9 mouse cellular contexts compared by ENCODE assay signal in genomic region chr10:127694636-127695035, GRCm38 (mm10). TPM values are rescaled to one million over a fixed set of nuclear protein-coding genes. Genes with fewer than 3 reads are reported as not detected.
DNase-seq lines count a peak whose midpoint lies in the region; ATAC-seq and TF ChIP-seq lines count a peak whose summit lies in the region.
"Had no signal": no experiment of that assay in that cellular context is flagged by ENCODE, and none has a peak within 500 bp of the region (broad histone marks: within the 10 kb centered on the region; RNA-seq: fewer than 3 reads in every experiment).

No protein-coding gene starts in this region.

- H3K79me2 ChIP-seq in liver, adult 2 months (ENCODE audit: control insufficient read depth, insufficient read depth, low read length) = no peaks in the 10 kb centered on the region

- H3K4me3 ChIP-seq in cerebellum, adult 2 months (replicated peaks; ENCODE audit: insufficient read depth, low read depth, low read length) = no peak overlapping the region
- no peak overlapping the region for H3K4me3 ChIP-seq in liver, adult 2 months (ENCODE audit: insufficient read depth, low read depth, low read length)
- no peak overlapping the region for H3K4me3 ChIP-seq in liver, embryonic 11.5 days (ENCODE audit: low read depth, low read length)
- H3K4me3 ChIP-seq: liver, embryonic 15.5 days had no signal

- 50% methylated on average over 2 of the region's 2 CpGs for WGBS in cerebellum, adult 2 months
- whole genome bisulfite sequencing in liver, adult 2 months = 41% methylated on average over 2 of the region's 2 CpGs
- WGBS in liver, embryonic 11.5 days = 49% methylated on average over 2 of the region's 2 CpGs

- no peaks in the 10 kb centered on the region for H3K4me1 ChIP-seq in cerebellum, adult 2 months (ENCODE audit: control insufficient read depth, insufficient read depth, low read length)
- H3K4me1 ChIP-seq in liver, adult 2 months (ENCODE audit: control insufficient read depth, insufficient read depth, low read length) = no peaks in the 10 kb centered on the region
- H3K4me1 ChIP-seq in liver, embryonic 11.5 days (replicated peaks; ENCODE audit: control insufficient read depth, insufficient read depth, low read length) = no peaks in the 10 kb centered on the region

- peaks cover 1% of the 10 kb centered on the region; the same call in 1 of the 2 replicates for H3K36me3 ChIP-seq in liver, adult 2 months (ENCODE audit: control insufficient read depth, insufficient read depth, low read length)
- peaks cover 10% of the 10 kb centered on the region for H3K36me3 ChIP-seq in liver, embryonic 11.5 days (ENCODE audit: control insufficient read depth, insufficient read depth, low read length)

- H3K27ac ChIP-seq in cerebellum, adult 2 months (ENCODE audit: insufficient read depth, low read length) = no peak overlapping the region
- H3K27ac ChIP-seq in liver, adult 2 months (replicated peaks; ENCODE audit: insufficient read depth, low read depth, low read length) = no peak overlapping the region
- H3K27ac ChIP-seq in liver, embryonic 11.5 days (ENCODE audit: low read depth, low read length) = no peak overlapping the region
- H3K27ac ChIP-seq: liver, embryonic 15.5 days had no signal

- no peaks in the 10 kb centered on the region for H3K9me3 ChIP-seq in liver, embryonic 11.5 days (ENCODE audit: control insufficient read depth, low read length)
- H3K9me3 ChIP-seq: liver, embryonic 15.5 days had no signal

- H3K4me2 ChIP-seq in liver, embryonic 11.5 days = no peak overlapping the region
- H3K4me2 ChIP-seq: liver, embryonic 15.5 days had no signal

- no peak for TF ChIP-seq POLR2A in cerebellum, adult 2 months (IDR thresholded peaks at IDR 0.05; ENCODE audit: borderline replicate concordance, insufficient read depth, low read length)
- no peak for TF ChIP-seq POLR2A in liver, adult 2 months (IDR thresholded peaks at IDR 0.05; ENCODE audit: extremely low read depth, insufficient read depth, low read length)

- no peak for ATAC-seq in liver, embryonic 11.5 days (replicated peaks; ENCODE audit: low FRiP score)

- no peak for DNase-seq in cerebellum, adult 2 months
- no peak for DNase-seq in cerebellum, postnatal 4 days (ENCODE audit: low spot score in 2 of 2)
- peak; percentile 39 for DNase-seq in liver, adult 2 months (ENCODE audit: extremely low read depth, low read depth, low spot score)
- no peak for DNase-seq in liver, embryonic 11.5 days (ENCODE audit: low spot score)
- DNase-seq in cerebellum, postnatal 14 days = peak; percentile 36 to 44
- DNase-seq in lung, postnatal 10 days = peak; percentile 31
- DNase-seq in spleen, adult 18-20 months = no peak
- DNase-seq in T-cell, adult 2 months (ENCODE audit: low spot score) = no peak

- H3K27me3 ChIP-seq in cerebellum, adult 2 months (ENCODE audit: control insufficient read depth, insufficient read depth, low read length) = no peaks in the 10 kb centered on the region
- no peaks in the 10 kb centered on the region for H3K27me3 ChIP-seq in liver, adult 2 months (ENCODE audit: control insufficient read depth, insufficient read depth, low read length)
- H3K27me3 ChIP-seq in liver, embryonic 11.5 days (replicated peaks; ENCODE audit: control insufficient read depth, insufficient read depth, low read length) = no peaks in the 10 kb centered on the region
- H3K27me3 ChIP-seq: liver, embryonic 15.5 days had no signal

- no peak overlapping the region for H3K9ac ChIP-seq in liver, adult 2 months (ENCODE audit: low read depth, low read length)
- H3K9ac ChIP-seq in liver, embryonic 11.5 days (ENCODE audit: low read depth, low read length) = no peak overlapping the region
- H3K9ac ChIP-seq: liver, embryonic 15.5 days had no signal

- peak; percentile 25; the same call in 1 of the 2 replicates for TF ChIP-seq CTCF in cerebellum, adult 2 months (IDR thresholded peaks at IDR 0.05; ENCODE audit: borderline replicate concordance, insufficient read depth, low read depth, low read length)
- TF ChIP-seq CTCF in liver, adult 2 months (IDR thresholded peaks at IDR 0.05; ENCODE audit: low read depth, low read length) = peak; percentile 47

RNA-seq across cellular contexts. Expression of gene Myo1a, which starts 10.3 kb away (rescaled TPM):
- 1.2 and 1.6 TPM in 2 replicates for polyA plus RNA-seq in cerebellum, adult 2 months (2012; rRNA removed)
- total RNA-seq in liver, adult 2 months (2014; rRNA removed) = 0.18 TPM in 1 of 2 replicates, not detected in the other
- 0.02 TPM in 1 of 2 replicates, not detected in the other for polyA plus RNA-seq in liver, adult 2 months (2012; rRNA removed)
- 0.14 TPM in 1 of 2 replicates, not detected in the other for polyA plus RNA-seq in liver, embryonic 11.5 days (2014; fragmentation: Nextera tagmentation; extraction: Ambion mirVana)

RNA-seq across cellular contexts. Expression of gene Nab2, which starts 26.3 kb away (rescaled TPM):
- 59.2 and 69.9 TPM in 2 replicates for polyA plus RNA-seq in cerebellum, adult 2 months (2012; rRNA removed)
- total RNA-seq in liver, adult 2 months (2014; rRNA removed) = 8.9 and 13.4 TPM in 2 replicates
- polyA plus RNA-seq in liver, adult 2 months (2012; rRNA removed) = 16.0 and 16.6 TPM in 2 replicates
- 5.7 and 5.8 TPM in 2 replicates for polyA plus RNA-seq in liver, embryonic 11.5 days (2014; fragmentation: Nextera tagmentation; extraction: Ambion mirVana)

RNA-seq across cellular contexts. Expression of gene Nemp1, which starts 27.9 kb away (rescaled TPM):
- 6.7 and 9.0 TPM in 2 replicates for polyA plus RNA-seq in cerebellum, adult 2 months (2012; rRNA removed)
- 5.5 and 6.3 TPM in 2 replicates for total RNA-seq in liver, adult 2 months (2014; rRNA removed)
- 2.0 and 2.7 TPM in 2 replicates for polyA plus RNA-seq in liver, adult 2 months (2012; rRNA removed)
- 10.5 and 11.2 TPM in 2 replicates for polyA plus RNA-seq in liver, embryonic 11.5 days (2014; fragmentation: Nextera tagmentation; extraction: Ambion mirVana)

RNA-seq across cellular contexts. Expression of gene Tac2, which starts 29.6 kb away (rescaled TPM):
- 1.4 and 1.5 TPM in 2 replicates for polyA plus RNA-seq in cerebellum, adult 2 months (2012; rRNA removed)
- not detected in 2 replicates for total RNA-seq in liver, adult 2 months (2014; rRNA removed)
- not detected in 2 replicates for polyA plus RNA-seq in liver, adult 2 months (2012; rRNA removed)
- polyA plus RNA-seq in liver, embryonic 11.5 days (2014; fragmentation: Nextera tagmentation; extraction: Ambion mirVana) = 11.2 and 16.0 TPM in 2 replicates

RNA-seq across cellular contexts. Expression of gene Zbtb39, which starts 44.7 kb away (rescaled TPM):
- 5.7 and 6.6 TPM in 2 replicates for polyA plus RNA-seq in cerebellum, adult 2 months (2012; rRNA removed)
- total RNA-seq in liver, adult 2 months (2014; rRNA removed) = 4.1 and 5.8 TPM in 2 replicates
- polyA plus RNA-seq in liver, adult 2 months (2012; rRNA removed) = 5.3 and 5.9 TPM in 2 replicates
- polyA plus RNA-seq in liver, embryonic 11.5 days (2014; fragmentation: Nextera tagmentation; extraction: Ambion mirVana) = 2.6 and 2.8 TPM in 2 replicates

Comparison
In these comparisons a context has a peak if more than half of its experiments do, and no peak if none do; other contexts are left out.
1. DNase-seq: peak in liver, adult 2 months (single experiment), cerebellum, postnatal 14 days (2 of 2) and lung, postnatal 10 days (single experiment); none in cerebellum, adult 2 months (0 of 2), cerebellum, postnatal 4 days (0 of 2), liver, embryonic 11.5 days (single experiment), spleen, adult 18-20 months (0 of 2) and T-cell, adult 2 months (single experiment).